Mouse (Mus musculus) frontal cortex, adult 2 months (tissue): ENCODE data around the gene Nipbl. TPM values are rescaled to one million over a fixed set of nuclear protein-coding genes. Genes with fewer than 3 reads are reported as not detected.
"Not testable (repeated sequence)": the region's sequence is repeated elsewhere in the genome, so short reads cannot be mapped to it uniquely, and the experiment has no call there.

Source experiments
- DNase-seq, 2 experiments: peaks; one replicate each; pipeline ENCODE4 v3.0.0; 2022; ENCODE audit warnings: low spot score in 1 of 2; ENCODE audit errors: extremely low spot score in 1 of 2
- polyA plus RNA-seq: library from polyadenylated mRNA; depleted of rRNA; stranded (reverse); fragments of >200 nt; gene quantifications from 2 replicates; pipeline ENCODE4 v1.2.3, GENCODE M21; 2012; rRNA removed

The Nipbl gene
- polyA plus RNA-seq, 1 experiment = 12.7 TPM

GRCm38 (mm10) chr15:8317381-8317780, 126.9 kb downstream of the Nipbl start:
- peak in 1 of 2 experiments; percentile 52 for DNase-seq

GRCm38 (mm10) chr15:8305474-8305873, 138.8 kb downstream of the Nipbl start:
- DNase-seq = no peak

- DNase-seq = peak in 1 of 2 experiments; percentile 22
These were observed 141.3 kb downstream of the Nipbl start for GRCm38 (mm10) chr15:8302944-8303343.

GRCm38 (mm10) chr15:8294150-8294549, 150.1 kb downstream of the Nipbl start:
- DNase-seq = no peak

- no peak for DNase-seq
These were observed 153.0 kb downstream of the Nipbl start for GRCm38 (mm10) chr15:8291251-8291650.

- no peak for DNase-seq
These were observed 162.1 kb downstream of the Nipbl start for GRCm38 (mm10) chr15:8282155-8282554.

GRCm38 (mm10) chr15:8281701-8282100, 162.6 kb downstream of the Nipbl start:
- no peak for DNase-seq

- no peak for DNase-seq
These were observed 164.2 kb downstream of the Nipbl start for GRCm38 (mm10) chr15:8279929-8280610.

GRCm38 (mm10) chr15:8279320-8279779, 164.9 kb downstream of the Nipbl start:
- no peak for DNase-seq

GRCm38 (mm10) chr15:8277916-8278315, 166.3 kb downstream of the Nipbl start:
- not testable (repeated sequence) for DNase-seq

- DNase-seq = no peak
These were observed 172.3 kb downstream of the Nipbl start for GRCm38 (mm10) chr15:8271952-8272351.

GRCm38 (mm10) chr15:8268231-8268630, 176.0 kb downstream of the Nipbl start:
- no peak for DNase-seq

- DNase-seq = peak in 1 of 2 experiments; percentile 16
These were observed 177.1 kb downstream of the Nipbl start for GRCm38 (mm10) chr15:8267211-8267610.

- DNase-seq = no peak
These were observed 178.3 kb downstream of the Nipbl start for GRCm38 (mm10) chr15:8265946-8266345.

Other genes with a start within 250 kb of the Nipbl start
- not detected in 2 replicates for gene Gm2310, start 75.5 kb upstream of the Nipbl start, polyA plus RNA-seq